Mouse (Mus musculus) olfactory bulb, adult 2 months (tissue): ENCODE results near the gene Lgals7.

Source experiments
- CTCF ChIP-seq: fragments of 200-500 bp; IDR thresholded peaks from 2 replicates; pipeline ENCODE4 v1.5.1; 2012; ENCODE audit warnings: low read depth, mild to moderate bottlenecking, low read length, moderate library complexity; ENCODE audit not compliant: insufficient read depth
- POLR2A ChIP-seq: fragments of 200-500 bp; IDR thresholded peaks from 2 replicates; pipeline ENCODE4 v1.6.1; 2012; ENCODE audit warnings: mild to moderate bottlenecking, low read depth, low read length, moderate library complexity; ENCODE audit not compliant: insufficient read depth

- TF ChIP-seq CTCF (no peak), POLR2A (no peak)
These were observed 49.2 kb upstream of the Lgals7 start for GRCm38 (mm10) chr7:28814306-28815034.
